Mouse (Mus musculus): ENCODE measurements around the gene Trim50.

- TF ChIP-seq CTCF (IDR thresholded peaks at IDR 0.05; ENCODE audit: borderline replicate concordance, insufficient read depth, low read depth, low read length) = no peak
- no peak for TF ChIP-seq POLR2A (IDR thresholded peaks at IDR 0.05; ENCODE audit: borderline replicate concordance, insufficient read depth, low read length)
Measured at GRCm38 (mm10) chr5:135326121-135326659, 26.9 kb upstream of the Trim50 start.

All from cerebellum, adult 2 months (tissue).